Mouse (Mus musculus) testis, adult 2 months (tissue): Measurements from ENCODE around the gene Pla2g2c. TPM values are rescaled to one million over a fixed set of nuclear protein-coding genes. Genes with fewer than 3 reads are reported as not detected.
A peak's percentile ranks its signal among the peaks of the same experiment; 100 is the strongest.

Experiments used
- H3K27ac ChIP-seq: fragments of 200-500 bp; 2 replicates; pipeline ENCODE4 v1.5.1; 2012; ENCODE audit warnings: low read depth, low read length; ENCODE audit not compliant: control insufficient read depth, insufficient read depth
- H3K27me3 ChIP-seq: fragments of 200-500 bp; 2 replicates; pipeline ENCODE4 v1.6.1; 2012; ENCODE audit warnings: mild to moderate bottlenecking, low read length, moderate library complexity; ENCODE audit not compliant: control insufficient read depth, insufficient read depth
- H3K36me3 ChIP-seq: fragments of 200-500 bp; 2 replicates; pipeline ENCODE4 v1.6.1; 2012; ENCODE audit warnings: mild to moderate bottlenecking, low read length; ENCODE audit not compliant: control insufficient read depth, insufficient read depth
- H3K4me1 ChIP-seq: fragments of 200-500 bp; 2 replicates; pipeline ENCODE4 v1.6.1; 2012; ENCODE audit warnings: low read length; ENCODE audit not compliant: control insufficient read depth, insufficient read depth
- H3K4me3 ChIP-seq: fragments of 200-500 bp; 2 replicates; pipeline ENCODE4 v1.5.1; 2012; ENCODE audit warnings: low read depth, mild to moderate bottlenecking, low read length, moderate library complexity, mixed read lengths; ENCODE audit not compliant: control insufficient read depth
- CTCF ChIP-seq: fragments of 200-500 bp; IDR thresholded peaks from 2 replicates; pipeline ENCODE4 v1.5.1; 2012; ENCODE audit warnings: low read depth, mild to moderate bottlenecking, inconsistent platforms, low read length, moderate library complexity; ENCODE audit not compliant: control insufficient read depth, insufficient read depth, insufficient replicate concordance
- POLR2A ChIP-seq: fragments of 200-500 bp; IDR thresholded peaks from 2 replicates; pipeline ENCODE4 v1.6.1; 2012; ENCODE audit warnings: low read depth, mild to moderate bottlenecking, inconsistent platforms, low read length, moderate library complexity; ENCODE audit not compliant: control insufficient read depth
- polyA plus RNA-seq: library from polyadenylated mRNA; depleted of rRNA; stranded (reverse); fragments of >200 nt; gene quantifications from 2 replicates; pipeline ENCODE4 v1.2.3, GENCODE M21; 2012

Gene Pla2g2c
- polyA plus RNA-seq, 1 experiment: 148 TPM

- H3K36me3 ChIP-seq: no peaks in the 10 kb centered on the region
- no peaks in the 10 kb centered on the region for H3K27me3 ChIP-seq
- H3K4me3 ChIP-seq: no peak overlapping the region
- no peak overlapping the region for H3K27ac ChIP-seq
- H3K4me1 ChIP-seq: peaks cover 6% of the 10 kb centered on the region
- TF ChIP-seq CTCF: no peak
- no peak for TF ChIP-seq POLR2A
These were observed 22.6 kb upstream of the Pla2g2c start for GRCm38 (mm10) chr4:138702031-138702430.

GRCm38 (mm10) chr4:138702528-138702927 lies 22.1 kb upstream of the Pla2g2c start:
- Histone ChIP-seq H3K4me1 (peaks cover 8% of the 10 kb centered on the region), H3K36me3 (no peaks in the 10 kb centered on the region), H3K4me3 (no peak overlapping the region), H3K27me3 (no peaks in the 10 kb centered on the region), H3K27ac (no peak overlapping the region)
- TF ChIP-seq CTCF (no peak), POLR2A (no peak)

- H3K36me3 ChIP-seq: no peaks in the 10 kb centered on the region
- no peak overlapping the region for H3K27ac ChIP-seq
- peaks cover 8% of the 10 kb centered on the region for H3K4me1 ChIP-seq
- TF ChIP-seq CTCF (no peak), POLR2A (no peak)
- no peak overlapping the region for H3K4me3 ChIP-seq
- H3K27me3 ChIP-seq: no peaks in the 10 kb centered on the region
These were observed 21.0 kb upstream of the Pla2g2c start for GRCm38 (mm10) chr4:138703591-138703990.

- no peaks in the 10 kb centered on the region for H3K27me3 ChIP-seq
- H3K27ac ChIP-seq: no peak overlapping the region
- peaks cover 8% of the 10 kb centered on the region for H3K4me1 ChIP-seq
- TF ChIP-seq CTCF (no peak), POLR2A (no peak)
- no peak overlapping the region for H3K4me3 ChIP-seq
- H3K36me3 ChIP-seq: no peaks in the 10 kb centered on the region
These were observed 20.4 kb upstream of the Pla2g2c start for GRCm38 (mm10) chr4:138704169-138704568.

GRCm38 (mm10) chr4:138706620-138707019 lies 18.0 kb upstream of the Pla2g2c start:
- H3K36me3 ChIP-seq: no peaks in the 10 kb centered on the region
- peaks cover 8% of the 10 kb centered on the region for H3K4me1 ChIP-seq
- TF ChIP-seq POLR2A (peak; percentile 71), CTCF (no peak)
- no peak overlapping the region for H3K27ac ChIP-seq
- no peaks in the 10 kb centered on the region for H3K27me3 ChIP-seq
- H3K4me3 ChIP-seq: peak overlapping the region; percentile 67

- no peak overlapping the region for H3K4me3 ChIP-seq
- H3K27me3 ChIP-seq: no peaks in the 10 kb centered on the region; the same call in 1 of the 2 replicates
- H3K27ac ChIP-seq: no peak overlapping the region
- peaks cover 14% of the 10 kb centered on the region for H3K4me1 ChIP-seq
- TF ChIP-seq CTCF (peak; percentile 42; the same call in 1 of the 2 replicates), POLR2A (no peak)
- no peaks in the 10 kb centered on the region for H3K36me3 ChIP-seq
These were observed 16.0 kb upstream of the Pla2g2c start for GRCm38 (mm10) chr4:138708636-138709035.

- Histone ChIP-seq H3K4me3 (no peak overlapping the region), H3K27ac (no peak overlapping the region), H3K27me3 (no peaks in the 10 kb centered on the region; the same call in 1 of the 2 replicates), H3K36me3 (no peaks in the 10 kb centered on the region), H3K4me1 (peaks cover 14% of the 10 kb centered on the region)
- TF ChIP-seq CTCF (no peak), POLR2A (no peak)
These were observed 15.3 kb upstream of the Pla2g2c start for GRCm38 (mm10) chr4:138709246-138709645.

GRCm38 (mm10) chr4:138709944-138710343 lies 14.6 kb upstream of the Pla2g2c start:
- no peaks in the 10 kb centered on the region; the same call in 1 of the 2 replicates for H3K27me3 ChIP-seq
- H3K4me1 ChIP-seq: peaks cover 14% of the 10 kb centered on the region
- no peak overlapping the region for H3K4me3 ChIP-seq
- H3K27ac ChIP-seq: no peak overlapping the region
- TF ChIP-seq POLR2A: no peak
- no peak for TF ChIP-seq CTCF
- H3K36me3 ChIP-seq: no peaks in the 10 kb centered on the region
